Mouse (Mus musculus) hindbrain, embryonic 13.5 days (tissue): Measurements from ENCODE around the gene Isyna1. TPM values are rescaled to one million over a fixed set of nuclear protein-coding genes. Genes with fewer than 3 reads are reported as not detected.
A peak's percentile ranks its signal among the peaks of the same experiment; 100 is the strongest.

ENCODE experiments used
- ATAC-seq: fragments of 200-750 bp; cut with Nextera tagmentation; 2 replicates; pipeline ENCODE4 v1.8.0; 2017; ENCODE audit warnings: moderate TSS enrichment; ENCODE audit not compliant: low FRiP score
- H3K27ac ChIP-seq: fragments of 300-500 bp; sonication (generic); 2 replicates; pipeline ENCODE4 v1.5.1; 2015; ENCODE audit warnings: inconsistent platforms, mild to moderate bottlenecking, moderate library complexity
- H3K27me3 ChIP-seq: fragments of 300-500 bp; sonication (generic); 2 replicates; pipeline ENCODE4 v1.6.1; 2015; ENCODE audit warnings: mild to moderate bottlenecking, inconsistent platforms
- H3K36me3 ChIP-seq: fragments of 300-500 bp; sonication (generic); 2 replicates; pipeline ENCODE4 v1.6.1; 2015; ENCODE audit warnings: mild to moderate bottlenecking, inconsistent platforms
- H3K4me1 ChIP-seq: fragments of 300-500 bp; sonication (generic); replicated peaks from 2 replicates; pipeline ENCODE4 v1.6.1; 2015; ENCODE audit warnings: inconsistent platforms
- H3K4me2 ChIP-seq: fragments of 300-500 bp; sonication (generic); 2 replicates; pipeline ENCODE4 v1.6.1; 2015; ENCODE audit warnings: inconsistent platforms, mild to moderate bottlenecking, moderate library complexity
- H3K4me3 ChIP-seq: fragments of 300-500 bp; sonication (generic); 2 replicates; pipeline ENCODE4 v1.5.1; 2015; ENCODE audit warnings: mild to moderate bottlenecking, inconsistent platforms
- H3K9ac ChIP-seq: fragments of 300-500 bp; sonication (generic); 2 replicates; pipeline ENCODE4 v1.6.1; 2015; ENCODE audit warnings: mild to moderate bottlenecking, inconsistent platforms
- H3K9me3 ChIP-seq: fragments of 300-500 bp; sonication (generic); 2 replicates; pipeline ENCODE4 v1.6.1; 2016; ENCODE audit warnings: inconsistent platforms
- WGBS: fragments of 180-500 bp; shearing (Covaris S2); methylation state at CpG from one replicate; pipeline ENCODE4 v1.1.7; 2015; 5-methylcytosine and 5-hydroxymethylcytosine counted together
- polyA plus RNA-seq: library from polyadenylated mRNA; unstranded; fragments of >200 nt; fragmentation: Nextera tagmentation; extraction: Ambion mirVana; gene quantifications from 2 replicates; pipeline ENCODE4 v1.2.1, GENCODE M21; 2015

Gene Isyna1
- polyA plus RNA-seq, 1 experiment from 2014 or later, result 121 TPM

DNA sequence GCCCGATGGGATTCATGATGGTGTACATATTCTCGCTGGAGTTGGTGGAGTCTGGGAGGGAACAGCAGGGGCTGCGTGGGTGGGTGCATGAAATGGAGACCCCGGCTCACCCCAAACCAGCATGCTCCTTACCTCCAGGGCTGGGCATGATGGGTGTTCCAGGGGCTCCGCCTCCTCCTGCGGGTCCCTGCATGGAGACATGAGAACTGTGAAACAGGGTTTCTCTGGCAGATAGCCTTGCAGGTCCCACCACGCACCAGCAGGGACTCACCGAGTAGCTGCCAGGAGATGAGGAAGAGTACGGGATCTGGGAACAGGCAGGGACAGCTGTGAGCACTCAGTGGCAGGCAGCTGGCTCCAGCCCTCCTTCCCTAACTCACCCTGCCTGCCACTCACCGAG is 4.5 kb downstream of the Isyna1 start:
- Histone ChIP-seq H3K9ac (peak overlapping the region; percentile 80), H3K4me3 (peak overlapping the region; percentile 41), H3K4me1 (peaks cover 84% of the 10 kb centered on the region), H3K27ac (peak overlapping the region; percentile 30; the same call in 1 of the 2 replicates), H3K36me3 (peaks cover 31% of the 10 kb centered on the region), H3K4me2 (peak overlapping the region; percentile 70), H3K27me3 (peaks cover 15% of the 10 kb centered on the region), H3K9me3 (no peaks in the 10 kb centered on the region)
- no peak for ATAC-seq
- WGBS, result 20% methylated on average over 8 of the region's 10 CpGs

DNA sequence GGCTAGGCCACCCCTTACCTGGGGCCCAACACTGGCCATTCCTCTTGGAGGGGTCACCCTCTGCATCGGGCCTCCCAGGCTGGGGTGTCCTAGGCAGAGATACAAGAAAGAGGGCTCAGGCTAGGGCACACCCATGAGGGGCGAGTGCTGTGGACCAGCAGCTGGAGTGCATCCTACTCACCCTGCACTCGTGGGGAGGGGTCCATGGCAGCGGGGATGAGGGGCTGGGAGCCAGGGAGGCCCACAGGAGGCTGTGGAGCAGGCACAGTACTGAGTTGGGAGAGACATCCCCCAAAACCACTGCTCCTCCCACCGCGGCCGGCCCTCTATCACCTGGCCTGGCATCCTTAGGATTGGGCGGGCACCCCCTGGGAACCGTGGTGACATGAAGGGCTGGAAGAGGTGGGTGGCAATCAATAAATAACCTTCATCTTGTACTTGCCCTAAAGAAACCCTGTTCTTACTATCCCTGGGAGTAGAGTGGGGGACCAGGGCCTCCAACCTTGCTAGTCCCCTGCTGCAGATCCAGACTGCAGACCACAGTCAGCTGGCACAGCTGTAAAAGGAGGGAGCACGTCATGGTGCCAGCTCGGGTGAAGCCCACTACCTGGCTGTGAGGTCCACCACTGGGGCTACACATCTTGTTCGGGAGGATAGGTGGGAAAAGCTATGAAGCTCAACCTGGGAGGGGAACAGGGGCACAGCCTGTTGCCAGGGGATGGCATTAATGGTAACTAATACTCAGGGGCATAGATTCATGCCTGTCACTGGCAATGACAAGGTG is 5.5 kb downstream of the Isyna1 start:
- H3K27ac ChIP-seq, result peak overlapping the region; percentile 92; the same call in 1 of the 2 replicates

DNA sequence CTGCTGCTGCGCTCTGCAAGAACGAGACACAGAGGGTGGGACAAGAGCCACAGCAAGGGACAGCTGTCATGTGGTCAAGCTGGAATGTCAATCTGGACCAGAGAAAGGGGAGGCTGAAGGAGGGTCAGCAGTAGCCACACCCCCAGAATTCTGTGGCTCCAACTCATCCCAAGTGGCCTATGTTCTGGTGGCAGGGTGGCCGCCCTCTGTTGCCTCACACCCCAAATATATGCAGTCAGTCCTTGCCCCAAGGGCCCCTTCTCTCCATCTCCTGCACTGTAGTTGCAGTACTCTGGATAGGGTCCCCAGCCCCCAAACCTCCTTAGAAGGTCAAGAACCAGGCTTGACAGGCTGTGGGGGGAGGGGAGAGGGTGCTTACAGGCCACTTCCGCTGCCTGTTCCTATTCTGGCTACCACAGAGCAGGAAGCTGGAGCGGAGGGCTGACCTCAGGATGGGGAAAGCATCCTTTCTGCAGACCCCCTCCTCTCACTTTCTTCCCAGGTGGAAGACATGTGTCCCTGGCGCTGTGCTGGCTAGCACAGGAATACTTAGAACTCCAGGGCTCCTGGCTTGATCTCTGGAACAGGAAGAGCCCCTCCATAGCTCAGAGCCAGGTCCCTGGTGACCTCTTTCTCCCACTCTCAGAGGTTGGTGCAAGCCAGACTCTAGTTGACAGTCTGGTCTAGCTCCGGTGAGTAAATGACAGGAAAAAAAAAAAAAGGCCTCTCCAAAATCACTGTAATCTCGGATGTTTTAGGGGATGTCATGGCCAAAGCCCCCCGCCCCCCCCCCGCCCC is 6.5 kb downstream of the Isyna1 start:
- Histone ChIP-seq H3K36me3 (peaks cover 28% of the 10 kb centered on the region), H3K27ac (peak overlapping the region; percentile 92), H3K27me3 (peaks cover 14% of the 10 kb centered on the region), H3K4me3 (peak overlapping the region; percentile 19), H3K4me1 (peaks cover 87% of the 10 kb centered on the region), H3K9ac (peak overlapping the region; percentile 58; the same call in 1 of the 2 replicates), H3K9me3 (no peaks in the 10 kb centered on the region), H3K4me2 (peak overlapping the region; percentile 52)
- no peak for ATAC-seq
- whole genome bisulfite sequencing, result 9% methylated on average over 9 of the region's 10 CpGs

More for the DNA sequence above, 5.5 kb downstream of the Isyna1 start:
- Histone ChIP-seq H3K9me3 (no peaks in the 10 kb centered on the region), H3K4me1 (peaks cover 88% of the 10 kb centered on the region), H3K9ac (peak overlapping the region; percentile 58; the same call in 1 of the 2 replicates), H3K27me3 (peaks cover 15% of the 10 kb centered on the region), H3K4me2 (no peak overlapping the region), H3K36me3 (peaks cover 31% of the 10 kb centered on the region), H3K4me3 (no peak overlapping the region)
- 83% methylated on average over 12 of the region's 12 CpGs for WGBS
- ATAC-seq, result no peak

DNA sequence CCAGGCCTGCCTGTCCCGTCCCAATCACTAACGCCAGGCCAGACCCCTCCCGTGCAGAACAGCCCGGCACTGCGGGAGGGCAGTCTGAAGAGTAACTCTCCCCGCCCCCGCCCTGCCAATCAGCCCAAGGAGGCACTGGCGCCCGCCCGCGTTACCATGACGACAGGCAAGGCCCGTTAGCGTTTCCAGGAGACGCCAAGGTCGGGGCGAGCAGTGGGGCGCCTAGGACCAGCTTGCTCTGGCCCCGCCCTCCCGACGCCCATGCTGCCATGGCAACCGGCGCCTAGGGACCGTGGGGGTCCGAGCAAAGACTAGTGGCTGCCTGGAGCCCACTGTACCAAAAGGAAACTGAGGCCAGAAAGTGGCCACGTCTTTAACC is 7.1 kb downstream of the Isyna1 start:
- H3K9ac ChIP-seq, result peak overlapping the region; percentile 58; the same call in 1 of the 2 replicates
- H3K4me1 ChIP-seq, result peaks cover 87% of the 10 kb centered on the region
- H3K9me3 ChIP-seq, result no peaks in the 10 kb centered on the region
- peak; percentile 28 for ATAC-seq
- H3K27ac ChIP-seq, result peak overlapping the region; percentile 92
- peak overlapping the region; percentile 52 for H3K4me2 ChIP-seq
- WGBS, result under 1% methylated on average over 26 of the region's 26 CpGs
- peaks cover 9% of the 10 kb centered on the region for H3K27me3 ChIP-seq
- H3K4me3 ChIP-seq, result peak overlapping the region; percentile 19
- peaks cover 22% of the 10 kb centered on the region for H3K36me3 ChIP-seq

DNA sequence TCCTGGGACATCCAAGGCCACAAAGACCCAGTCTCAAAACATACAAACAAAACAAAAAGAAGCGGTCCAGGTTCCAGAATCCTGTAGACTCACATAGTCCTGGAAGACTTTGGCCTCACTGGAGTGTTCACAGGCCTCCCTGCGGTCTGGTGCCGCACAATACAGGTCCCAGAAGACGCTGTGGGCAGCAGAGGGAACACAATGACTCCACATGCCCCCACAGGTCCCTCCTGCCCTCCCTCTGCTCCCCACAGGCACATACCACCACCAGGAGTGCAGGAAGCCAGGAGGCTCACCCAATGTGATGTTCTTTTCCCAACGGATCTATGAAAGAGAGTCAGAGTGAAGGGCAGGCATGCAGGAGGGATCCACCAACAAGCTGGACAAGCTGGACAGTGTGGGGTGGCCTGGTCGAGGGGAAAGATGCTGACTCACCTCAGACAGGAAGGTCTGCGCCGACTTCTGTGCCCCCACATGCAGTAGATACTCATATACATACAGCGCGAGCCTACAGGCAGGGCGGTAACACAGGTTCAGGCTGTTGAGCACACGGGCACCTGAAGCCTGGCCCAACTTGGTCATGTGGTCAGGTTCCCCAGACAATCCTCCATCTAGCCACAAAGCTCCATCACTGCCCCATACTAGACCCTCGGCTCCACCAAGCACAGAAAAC is 8.1 kb downstream of the Isyna1 start:
- peaks cover 87% of the 10 kb centered on the region for H3K4me1 ChIP-seq
- H3K9me3 ChIP-seq, result no peaks in the 10 kb centered on the region
- no peak overlapping the region for H3K4me3 ChIP-seq
- H3K9ac ChIP-seq, result no peak overlapping the region
- peaks cover 12% of the 10 kb centered on the region for H3K36me3 ChIP-seq
- no peak overlapping the region for H3K4me2 ChIP-seq
- 0 out of 2 replicates have a peak, but pooled peaks cover under 1% of the 10 kb centered on the region for H3K27me3 ChIP-seq
- no peak for ATAC-seq
- 94% methylated on average over 13 of the region's 13 CpGs for WGBS
- H3K27ac ChIP-seq, result peak overlapping the region; percentile 92

DNA sequence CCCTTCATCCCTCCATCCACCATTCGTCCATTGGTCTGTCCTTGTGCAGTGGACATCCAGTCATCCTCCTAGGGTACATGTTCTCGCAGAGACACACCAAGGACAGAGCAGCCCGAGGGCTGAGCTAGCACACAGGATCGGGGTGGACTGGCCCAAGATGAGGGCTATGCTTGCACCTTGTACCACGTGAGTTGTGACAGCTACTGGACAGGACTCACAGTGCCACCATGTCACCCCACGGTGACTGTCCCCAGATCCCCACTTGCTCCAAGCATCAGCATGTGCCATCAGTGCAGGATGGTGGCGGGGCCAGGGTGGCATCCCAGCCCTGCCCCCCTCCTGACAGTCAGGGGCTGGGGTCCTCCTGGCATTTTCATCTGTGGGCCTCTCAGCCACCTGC is 10.4 kb downstream of the Isyna1 start:
- Histone ChIP-seq H3K4me2 (no peak overlapping the region), H3K27ac (0 out of 2 replicates have a peak overlapping the region, but pooled peaks have one; percentile 18), H3K27me3 (no peaks in the 10 kb centered on the region), H3K9ac (peak overlapping the region; percentile 51; the same call in 1 of the 2 replicates), H3K36me3 (peaks cover 11% of the 10 kb centered on the region), H3K4me1 (peaks cover 84% of the 10 kb centered on the region), H3K9me3 (no peaks in the 10 kb centered on the region), H3K4me3 (no peak overlapping the region)
- no peak for ATAC-seq
- 84% methylated on average over 7 of the region's 7 CpGs for WGBS

DNA sequence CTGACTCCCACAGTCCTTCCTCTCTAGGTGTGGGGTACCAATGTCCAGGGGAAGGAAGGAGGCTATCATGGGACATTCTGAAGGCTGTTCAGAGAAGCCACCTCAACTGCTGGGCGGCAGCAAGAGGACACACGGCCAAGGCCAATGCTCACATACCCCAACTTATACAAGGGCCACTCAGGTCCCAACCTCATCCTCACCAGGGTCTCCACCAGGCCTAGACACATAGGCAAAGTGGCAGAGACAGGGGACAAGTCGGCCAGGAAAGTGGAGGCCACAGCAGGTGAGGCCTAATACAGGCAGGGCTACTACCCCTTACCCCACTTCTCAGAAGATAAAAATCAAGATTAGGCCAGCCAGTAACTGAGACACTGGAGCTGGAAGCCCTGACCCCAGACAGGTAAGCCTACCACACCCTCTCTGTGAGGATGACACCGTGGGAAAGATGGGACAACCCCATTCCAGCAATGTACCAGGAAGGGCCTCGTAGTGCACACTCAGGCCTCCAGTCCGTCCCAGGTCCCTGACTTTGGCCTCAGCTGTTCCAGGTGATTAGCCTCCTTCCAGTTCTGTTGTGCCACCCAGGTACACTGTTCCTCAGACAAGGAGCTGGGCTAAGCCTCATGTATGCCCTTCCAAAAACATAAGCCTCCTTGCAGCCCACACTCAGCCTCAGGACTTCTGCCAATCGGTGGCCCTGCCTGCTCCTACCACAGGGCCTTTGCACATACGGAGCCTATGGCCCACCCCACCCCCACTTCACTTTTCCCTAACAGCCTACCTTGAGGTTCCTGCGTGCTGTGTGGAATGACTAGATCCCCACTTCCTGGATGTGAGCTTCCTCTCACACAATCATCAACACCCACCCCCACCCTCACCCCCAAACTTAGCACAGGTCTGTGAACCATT is 12.0 kb downstream of the Isyna1 start:
- no peak overlapping the region for H3K27ac ChIP-seq
- H3K4me1 ChIP-seq, result peaks cover 83% of the 10 kb centered on the region

DNA sequence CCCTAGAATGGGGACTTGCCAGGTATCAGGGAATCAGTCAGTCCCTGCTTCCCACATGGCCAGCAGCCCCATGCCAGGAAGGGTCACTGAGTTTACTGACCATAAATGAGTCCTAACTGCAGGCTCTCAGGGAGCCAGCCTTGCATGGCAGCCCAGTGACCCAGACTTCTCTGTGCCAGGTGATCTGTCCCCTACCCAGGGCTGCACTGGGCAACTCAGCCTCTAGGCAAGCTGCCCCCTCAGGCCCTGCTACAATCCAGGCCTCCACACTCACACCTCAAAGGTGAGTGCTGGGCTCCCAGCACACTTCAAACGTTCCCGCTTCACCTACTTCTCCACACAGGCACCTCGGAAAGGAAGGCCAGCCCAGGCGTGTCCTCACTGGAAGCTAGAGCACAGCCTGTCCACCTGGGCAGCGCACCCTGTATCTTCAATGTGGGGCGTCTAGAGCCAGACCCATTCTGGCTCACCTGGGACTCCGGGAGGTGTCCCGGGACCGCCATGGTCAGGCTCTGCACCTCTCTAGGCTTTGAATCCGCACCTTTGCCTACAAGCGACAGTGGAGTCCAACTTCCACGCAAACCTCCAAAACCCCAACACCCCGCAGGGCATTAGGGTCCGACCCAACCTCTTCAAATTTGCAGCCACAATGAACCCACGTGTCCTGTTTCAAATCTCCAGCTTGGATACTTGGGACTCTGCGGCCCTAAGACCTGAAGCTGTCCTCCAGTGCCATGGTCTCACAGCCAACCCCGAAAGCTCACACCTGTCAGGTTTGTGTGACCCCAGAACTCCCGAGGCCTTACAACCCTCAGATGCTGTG is 12.8 kb downstream of the Isyna1 start:
- 69% methylated on average over 18 of the region's 18 CpGs for WGBS
- no peak for ATAC-seq
- no peak overlapping the region for H3K27ac ChIP-seq
- H3K4me2 ChIP-seq, result peak overlapping the region; percentile 79
- peaks cover 11% of the 10 kb centered on the region for H3K36me3 ChIP-seq
- no peaks in the 10 kb centered on the region for H3K9me3 ChIP-seq
- peaks cover 83% of the 10 kb centered on the region for H3K4me1 ChIP-seq
- 0 out of 2 replicates have a peak, but pooled peaks cover 2% of the 10 kb centered on the region for H3K27me3 ChIP-seq
- H3K9ac ChIP-seq, result peak overlapping the region; percentile 93
- peak overlapping the region; percentile 75 for H3K4me3 ChIP-seq

More for the DNA sequence above, 12.0 kb downstream of the Isyna1 start:
- no peaks in the 10 kb centered on the region for H3K9me3 ChIP-seq
- no peak overlapping the region; the same call in 1 of the 2 replicates for H3K9ac ChIP-seq
- no peak for ATAC-seq
- no peak overlapping the region for H3K4me3 ChIP-seq
- no peaks in the 10 kb centered on the region for H3K27me3 ChIP-seq
- 86% methylated on average over 9 of the region's 9 CpGs for WGBS
- peak overlapping the region; percentile 79 for H3K4me2 ChIP-seq
- peaks cover 11% of the 10 kb centered on the region for H3K36me3 ChIP-seq

DNA sequence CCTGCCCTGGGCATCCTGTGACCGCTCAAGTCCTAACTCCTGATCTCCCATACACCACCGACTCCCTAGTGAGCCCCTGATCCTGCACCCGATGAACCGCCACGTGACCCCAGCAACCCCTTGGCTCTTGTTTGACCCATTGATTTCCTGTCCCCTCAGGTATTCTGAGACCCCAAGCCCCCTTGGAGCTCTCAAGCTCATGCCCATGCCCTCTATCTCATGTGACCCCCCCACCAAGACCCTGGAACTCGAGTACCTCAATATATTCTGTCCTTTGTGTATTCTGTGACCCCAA is 13.4 kb downstream of the Isyna1 start:
- Histone ChIP-seq H3K27ac (no peak overlapping the region; the same call in 1 of the 2 replicates), H3K4me1 (peaks cover 79% of the 10 kb centered on the region), H3K36me3 (peaks cover 6% of the 10 kb centered on the region), H3K4me2 (peak overlapping the region; percentile 79), H3K4me3 (peak overlapping the region; percentile 75), H3K9ac (peak overlapping the region; percentile 93), H3K9me3 (no peaks in the 10 kb centered on the region), H3K27me3 (0 out of 2 replicates have a peak, but pooled peaks cover 2% of the 10 kb centered on the region)
- WGBS, result 35% methylated on average over 6 of the region's 6 CpGs
- ATAC-seq, result no peak

DNA sequence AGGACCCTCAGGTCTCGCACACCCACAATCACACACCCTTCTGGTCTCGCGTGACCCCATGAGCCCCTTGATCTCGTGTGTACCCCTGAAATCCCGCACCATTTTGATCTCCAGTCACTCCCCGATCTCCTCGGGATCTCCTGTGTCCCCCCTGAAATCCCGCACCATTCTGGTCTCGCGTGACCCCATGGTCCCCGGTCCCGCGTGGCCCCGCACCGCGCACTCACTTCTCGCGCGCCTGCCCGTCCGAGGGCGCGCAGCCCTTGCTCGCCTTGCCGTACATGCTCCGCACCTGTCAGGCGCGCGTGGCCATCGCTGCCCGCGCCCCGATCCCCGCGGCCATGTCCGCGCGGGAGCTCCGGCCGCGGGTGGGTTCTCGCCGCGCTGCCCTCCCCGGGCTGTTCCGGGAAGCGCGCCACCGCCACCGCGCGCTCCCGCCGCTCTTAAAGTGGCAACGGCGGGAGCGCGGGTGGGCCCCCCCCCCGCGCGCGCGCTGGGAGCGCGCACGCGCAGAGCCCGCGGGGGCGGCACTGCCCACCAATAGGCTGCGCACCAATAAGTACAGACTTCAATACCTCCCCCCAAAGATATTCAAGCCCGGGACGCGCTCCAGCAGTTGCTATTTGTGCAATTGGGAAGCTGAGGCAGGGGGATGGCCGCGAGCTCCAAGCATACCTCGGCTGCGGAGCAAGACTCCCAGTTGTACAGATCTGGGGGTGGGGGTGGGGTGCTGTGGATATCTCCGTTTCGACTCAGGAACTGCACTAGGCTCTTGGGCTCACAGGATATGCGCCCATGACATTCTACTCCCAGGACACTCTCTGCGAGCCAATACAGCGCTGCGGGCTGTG is 13.9 kb downstream of the Isyna1 start:
- Histone ChIP-seq H3K36me3 (no peaks in the 10 kb centered on the region), H3K27me3 (0 out of 2 replicates have a peak, but pooled peaks cover 2% of the 10 kb centered on the region), H3K9ac (peak overlapping the region; percentile 93), H3K4me3 (peak overlapping the region; percentile 75), H3K9me3 (no peaks in the 10 kb centered on the region), H3K4me1 (peaks cover 79% of the 10 kb centered on the region), H3K4me2 (peak overlapping the region; percentile 79), H3K27ac (peak overlapping the region; percentile 87)
- 2% methylated on average over 77 of the region's 84 CpGs for WGBS
- no peak for ATAC-seq
